Mouse (Mus musculus) testis, postnatal 10 days (tissue): ENCODE measurements around the gene Tgm4.

Source experiments
- DNase-seq: peaks from one replicate; pipeline ENCODE4 v3.0.0; 2021; ENCODE audit warnings: low spot score

The Tgm4 gene

GRCm38 (mm10) chr9:123107186-123107585, 72.7 kb downstream of the Tgm4 start:
- no peak for DNase-seq

GRCm38 (mm10) chr9:123109188-123109587, 74.7 kb downstream of the Tgm4 start:
- no peak for DNase-seq

GRCm38 (mm10) chr9:123111751-123112221, 77.3 kb downstream of the Tgm4 start:
- no peak for DNase-seq

- peak; percentile 92 for DNase-seq
These were observed 78.4 kb downstream of the Tgm4 start, which contains the start of the genes Zdhhc3 and Exosc7 for GRCm38 (mm10) chr9:123112805-123113521. TSS of gene Zdhhc3 (minus strand) at chr9:123113205. TSS of gene Exosc7 (plus strand) at chr9:123113215.

- no peak for DNase-seq
These were observed 79.4 kb downstream of the Tgm4 start for GRCm38 (mm10) chr9:123113931-123114330.

- no peak for DNase-seq
These were observed 81.0 kb downstream of the Tgm4 start for GRCm38 (mm10) chr9:123115566-123115965.
